Mouse (Mus musculus): ENCODE results near the gene Tmed8. TPM values are rescaled to one million over a fixed set of nuclear protein-coding genes. Genes with fewer than 3 reads are reported as not detected.

The Tmed8 gene
- polyA plus RNA-seq, 1 experiment from 2014 or later = 2.4 TPM

- Histone ChIP-seq H3K9ac (ENCODE audit: low read length) (no peak overlapping the region), H3K4me3 (ENCODE audit: low read length) (no peak overlapping the region), H3K36me3 (ENCODE audit: control insufficient read depth, insufficient read depth, low read length) (peaks cover 9% of the 10 kb centered on the region), H3K4me2 (ENCODE audit: low read depth, low read length) (no peak overlapping the region), H3K4me1 (replicated peaks; ENCODE audit: control insufficient read depth, insufficient read depth, low read length) (0 out of 2 replicates have a peak, but pooled peaks cover 2% of the 10 kb centered on the region), H3K27ac (ENCODE audit: low read length) (no peak overlapping the region), H3K27me3 (ENCODE audit: control insufficient read depth, insufficient read depth, low read depth, low read length) (no peaks in the 10 kb centered on the region), H3K9me3 (ENCODE audit: control insufficient read depth, low read length) (no peaks in the 10 kb centered on the region)
- no peak for ATAC-seq (ENCODE audit: low read depth)
- WGBS = 44% methylated on average over 2 of the region's 2 CpGs
These were observed 69.1 kb downstream of the Tmed8 start for GRCm38 (mm10) chr12:87131181-87131580.

- WGBS = 95% methylated on average over 4 of the region's 4 CpGs
- H3K9ac ChIP-seq (ENCODE audit: low read length) = no peak overlapping the region
- no peaks in the 10 kb centered on the region for H3K9me3 ChIP-seq (ENCODE audit: control insufficient read depth, low read length)
- H3K36me3 ChIP-seq (ENCODE audit: control insufficient read depth, insufficient read depth, low read length) = peaks cover 7% of the 10 kb centered on the region
- no peaks in the 10 kb centered on the region for H3K27me3 ChIP-seq (ENCODE audit: control insufficient read depth, insufficient read depth, low read depth, low read length)
- ATAC-seq (ENCODE audit: low read depth) = no peak
- 0 out of 2 replicates have a peak, but pooled peaks cover 2% of the 10 kb centered on the region for H3K4me1 ChIP-seq (replicated peaks; ENCODE audit: control insufficient read depth, insufficient read depth, low read length)
- H3K4me3 ChIP-seq (ENCODE audit: low read length) = no peak overlapping the region
- H3K27ac ChIP-seq (ENCODE audit: low read length) = no peak overlapping the region
- no peak overlapping the region for H3K4me2 ChIP-seq (ENCODE audit: low read depth, low read length)
These were observed 70.0 kb downstream of the Tmed8 start for GRCm38 (mm10) chr12:87130224-87130623.

- WGBS = 79% methylated on average over 4 of the region's 4 CpGs
- H3K9me3 ChIP-seq (ENCODE audit: control insufficient read depth, low read length) = no peaks in the 10 kb centered on the region
- H3K4me1 ChIP-seq (replicated peaks; ENCODE audit: control insufficient read depth, insufficient read depth, low read length) = 0 out of 2 replicates have a peak, but pooled peaks cover 2% of the 10 kb centered on the region
- no peak for ATAC-seq (ENCODE audit: low read depth)
- no peaks in the 10 kb centered on the region for H3K27me3 ChIP-seq (ENCODE audit: control insufficient read depth, insufficient read depth, low read depth, low read length)
- H3K4me3 ChIP-seq (ENCODE audit: low read length) = no peak overlapping the region
- H3K4me2 ChIP-seq (ENCODE audit: low read depth, low read length) = no peak overlapping the region
- H3K9ac ChIP-seq (ENCODE audit: low read length) = no peak overlapping the region
- H3K36me3 ChIP-seq (ENCODE audit: control insufficient read depth, insufficient read depth, low read length) = peaks cover 13% of the 10 kb centered on the region
- no peak overlapping the region for H3K27ac ChIP-seq (ENCODE audit: low read length)
These were observed 73.0 kb downstream of the Tmed8 start for GRCm38 (mm10) chr12:87127256-87127655.

GRCm38 (mm10) chr12:87121918-87122589, 78.2 kb downstream of the Tmed8 start:
- WGBS = 81% methylated on average over 4 of the region's 4 CpGs
- H3K4me2 ChIP-seq (ENCODE audit: low read depth, low read length) = no peak overlapping the region
- H3K9me3 ChIP-seq (ENCODE audit: control insufficient read depth, low read length) = no peaks in the 10 kb centered on the region
- H3K36me3 ChIP-seq (ENCODE audit: control insufficient read depth, insufficient read depth, low read length) = peaks cover 10% of the 10 kb centered on the region; the same call in 1 of the 2 replicates
- no peak overlapping the region for H3K27ac ChIP-seq (ENCODE audit: low read length)
- H3K9ac ChIP-seq (ENCODE audit: low read length) = no peak overlapping the region
- no peaks in the 10 kb centered on the region for H3K27me3 ChIP-seq (ENCODE audit: control insufficient read depth, insufficient read depth, low read depth, low read length)
- no peak for ATAC-seq (ENCODE audit: low read depth)
- no peaks in the 10 kb centered on the region for H3K4me1 ChIP-seq (replicated peaks; ENCODE audit: control insufficient read depth, insufficient read depth, low read length)
- H3K4me3 ChIP-seq (ENCODE audit: low read length) = no peak overlapping the region

Other genes with a start within 250 kb of the Tmed8 start
- 0.14 and 0.15 TPM in 2 replicates for gene Zdhhc22, start 210.0 kb downstream of the Tmed8 start, polyA plus RNA-seq (2015; fragmentation: Nextera tagmentation; extraction: Ambion mirVana)
- gene Tmem63c, start 179.1 kb downstream of the Tmed8 start, polyA plus RNA-seq (2015; fragmentation: Nextera tagmentation; extraction: Ambion mirVana) = 0.13 TPM in 1 of 2 replicates, not detected in the other
- 6.4 and 6.6 TPM in 2 replicates for gene Ngb, start 97.9 kb downstream of the Tmed8 start, polyA plus RNA-seq (2015; fragmentation: Nextera tagmentation; extraction: Ambion mirVana)
- 42.6 and 44.2 TPM in 2 replicates for gene Gstz1, start 53.3 kb downstream of the Tmed8 start, polyA plus RNA-seq (2015; fragmentation: Nextera tagmentation; extraction: Ambion mirVana)
- 15.6 and 15.9 TPM in 2 replicates for gene Pomt2, start 52.5 kb downstream of the Tmed8 start, polyA plus RNA-seq (2015; fragmentation: Nextera tagmentation; extraction: Ambion mirVana)
- 1.5 and 1.8 TPM in 2 replicates for gene Samd15, start 731 bp downstream of the Tmed8 start, polyA plus RNA-seq (2015; fragmentation: Nextera tagmentation; extraction: Ambion mirVana)
- 0.55 and 0.57 TPM in 2 replicates for gene Noxred1, start 38.3 kb upstream of the Tmed8 start, polyA plus RNA-seq (2015; fragmentation: Nextera tagmentation; extraction: Ambion mirVana)
- 40.8 and 41.7 TPM in 2 replicates for gene Vipas39, start 65.8 kb upstream of the Tmed8 start, polyA plus RNA-seq (2015; fragmentation: Nextera tagmentation; extraction: Ambion mirVana)
- 202 and 207 TPM in 2 replicates for gene Ahsa1, start 66.0 kb upstream of the Tmed8 start, polyA plus RNA-seq (2015; fragmentation: Nextera tagmentation; extraction: Ambion mirVana)
- 0.92 and 1.0 TPM in 2 replicates for gene Ism2, start 99.3 kb upstream of the Tmed8 start, polyA plus RNA-seq (2015; fragmentation: Nextera tagmentation; extraction: Ambion mirVana)
- gene Sptlc2, start 187.9 kb upstream of the Tmed8 start, polyA plus RNA-seq (2015; fragmentation: Nextera tagmentation; extraction: Ambion mirVana) = 97.4 and 108 TPM in 2 replicates
- 283 and 303 TPM in 2 replicates for gene Slirp, start 243.4 kb upstream of the Tmed8 start, polyA plus RNA-seq (2015; fragmentation: Nextera tagmentation; extraction: Ambion mirVana)
- gene Alkbh1, start 243.6 kb upstream of the Tmed8 start, polyA plus RNA-seq (2015; fragmentation: Nextera tagmentation; extraction: Ambion mirVana) = 50.1 and 52.3 TPM in 2 replicates

All from lung, embryonic 16.5 days (tissue).